Mouse (Mus musculus) T-helper 2 cell (primary cell): ENCODE data around the gene Olfr1151.

Experiments
- in situ Hi-C: fragments of 300-600 bp; cut with MboI, MseI; formaldehyde crosslinking; loops from one replicate; pipeline ENCODE4 v1.15.1; 2025; ENCODE audit warnings: high pct_unique_total_duplicates

Gene Olfr1151

DNA sequence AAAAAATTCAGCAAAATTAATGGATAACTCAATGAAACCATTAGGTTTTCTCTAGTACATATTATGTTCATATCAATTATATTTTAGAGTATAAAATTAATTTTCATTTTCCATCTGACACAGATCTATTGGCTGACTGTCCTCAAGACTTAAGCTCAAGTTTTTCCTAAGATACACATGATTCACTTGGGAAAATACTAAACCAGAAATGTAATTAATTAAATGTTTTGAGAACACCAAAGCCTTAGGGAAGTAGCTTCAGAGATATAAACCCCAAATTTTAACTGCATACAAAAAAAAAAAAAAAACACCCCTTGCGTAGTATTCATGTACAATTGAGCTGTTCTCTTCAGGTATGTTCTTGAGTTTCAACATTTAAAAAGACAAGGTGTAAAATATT, at the start of gene Olfr1151:
Gene Olfr1151, plus strand, starts transcription at position 301 of the 400 bp plus-strand sequence.
- in situ Hi-C loops, result loop anchor here (10.0 kb wide), 1 partner anchor 1331 kb away; no protein-coding TSS in a partner anchor

DNA sequence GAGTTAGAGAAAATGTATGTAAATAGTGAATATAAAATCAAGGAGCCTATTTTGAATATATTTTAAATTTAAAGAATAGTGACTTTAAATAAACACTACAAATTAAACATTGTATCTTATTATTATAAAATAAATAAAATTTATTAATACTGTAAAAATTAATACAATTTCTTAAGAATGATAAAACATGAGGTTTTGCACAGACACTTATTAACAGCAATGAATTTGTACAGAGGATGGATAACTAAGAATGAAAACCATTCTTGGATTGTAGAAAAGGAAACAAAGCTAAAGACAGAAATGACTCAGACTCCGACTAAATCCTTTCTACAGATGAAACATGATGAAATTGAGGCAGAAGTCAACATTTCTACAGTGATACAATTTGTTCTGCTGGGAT, 46.1 kb upstream of the Olfr1151 start, which contains the start of gene Olfr1145:
Gene Olfr1145, plus strand, starts transcription at position 301 of the 400 bp plus-strand sequence.
- in situ Hi-C loops, result no loop called here

DNA sequence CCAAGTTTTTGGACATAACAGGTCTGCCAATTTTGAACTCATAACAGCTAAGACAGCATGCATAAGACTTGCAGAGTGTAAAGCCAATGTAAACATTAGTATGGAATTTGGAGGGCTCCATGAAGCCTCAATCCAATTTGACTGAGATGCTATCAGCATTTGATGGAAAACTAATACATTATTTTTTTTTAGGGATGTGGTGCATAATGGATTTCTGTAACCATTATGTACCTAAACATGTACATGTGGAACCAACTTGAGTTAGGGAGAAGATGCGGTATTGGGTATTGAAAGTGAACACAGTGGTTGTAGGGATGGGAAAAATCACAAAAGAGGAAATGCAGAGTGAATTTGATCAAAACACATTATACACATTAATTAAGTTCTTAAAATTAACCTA, 25.4 kb upstream of the Olfr1151 start, which contains the start of gene Olfr1148:
Gene Olfr1148, plus strand, starts transcription at position 301 of the 400 bp plus-strand sequence.
- in situ Hi-C loops, result no loop called here

DNA sequence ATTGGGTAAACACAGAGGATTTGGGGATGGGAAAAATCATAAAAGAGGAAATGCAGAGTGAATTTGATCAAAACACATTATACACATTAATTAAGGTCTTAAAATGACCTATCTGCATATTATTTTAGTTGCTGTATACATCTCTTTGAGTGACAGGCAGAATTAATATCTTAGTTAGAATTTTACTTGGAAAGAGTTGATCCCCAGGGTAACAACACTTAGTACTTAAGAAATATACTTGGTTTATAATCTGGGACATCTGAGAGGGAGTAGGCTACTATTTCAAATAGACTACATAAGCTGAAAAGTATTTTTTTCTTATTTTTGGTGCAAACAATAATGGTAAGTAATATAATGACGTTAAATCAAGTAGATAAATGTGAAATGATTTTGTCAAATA, 12.0 kb upstream of the Olfr1151 start, which contains the start of gene Olfr1150-ps1:
Gene Olfr1150-ps1, plus strand, starts transcription at position 301 of the 400 bp plus-strand sequence.
- in situ Hi-C loops, result no loop called here

DNA sequence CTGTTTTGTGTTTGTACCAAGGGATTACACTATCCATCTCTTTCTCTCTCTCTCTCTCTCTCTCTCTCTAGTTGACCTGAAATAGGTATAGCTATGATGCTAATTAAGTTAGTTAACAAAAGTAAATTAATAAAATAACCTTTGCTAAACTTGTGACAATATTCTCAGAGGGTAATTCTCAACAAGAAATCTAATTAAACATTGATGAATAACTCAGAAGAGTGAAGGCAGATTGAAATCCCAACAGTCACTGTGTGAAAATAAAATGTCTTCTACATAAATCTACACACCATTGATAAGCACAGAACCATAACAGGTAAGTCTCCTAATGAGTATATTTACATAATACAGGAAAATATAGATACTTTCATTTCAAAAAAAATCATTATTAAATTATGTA, 10.5 kb downstream of the Olfr1151 start, which contains the start of gene Olfr1152:
Gene Olfr1152, plus strand, starts transcription at position 301 of the 400 bp plus-strand sequence.
- in situ Hi-C loops, result no loop called here

DNA sequence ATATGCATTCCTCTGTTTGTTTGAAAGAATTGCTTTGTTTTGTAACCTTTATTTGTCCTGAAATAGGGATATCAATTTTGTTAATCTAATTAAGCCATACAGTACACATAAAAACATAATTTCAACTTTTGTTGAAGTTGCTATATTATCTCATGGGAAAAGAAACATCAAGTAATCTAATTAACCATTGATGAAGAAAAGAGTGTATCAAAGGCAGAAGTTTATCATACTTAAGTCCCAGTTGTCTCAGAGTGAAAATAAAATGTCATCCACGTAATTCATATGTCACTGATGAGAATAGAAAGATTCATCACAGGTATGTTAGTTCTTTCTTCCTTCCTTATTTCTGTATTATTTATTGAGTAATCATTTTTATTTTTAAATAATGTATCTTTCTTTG, 39.0 kb downstream of the Olfr1151 start, which contains the start of gene Olfr1153:
Gene Olfr1153, plus strand, starts transcription at position 301 of the 400 bp plus-strand sequence.
- in situ Hi-C loops, result no loop called here

DNA sequence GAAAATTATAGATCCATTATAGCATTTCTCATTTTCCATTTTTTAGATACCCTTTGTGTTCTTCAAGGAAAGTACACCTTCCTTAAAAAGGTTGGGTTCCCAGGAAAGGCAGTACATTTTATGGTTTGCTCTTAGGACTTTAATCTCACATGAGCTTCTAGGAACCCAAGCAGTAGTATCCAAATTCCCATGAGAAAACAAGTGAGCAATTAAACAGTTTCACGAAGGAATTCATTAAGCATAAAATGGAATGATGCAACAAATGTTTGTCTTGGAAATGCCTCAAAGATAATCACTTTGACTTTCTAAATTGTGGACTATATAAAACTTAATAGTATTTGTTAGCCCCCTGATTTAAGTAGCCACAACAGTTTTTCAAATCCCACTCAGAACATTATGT, 49.4 kb downstream of the Olfr1151 start, which contains the start of gene Olfr1154:
Gene Olfr1154, minus strand, starts transcription at position 101 of the 400 bp plus-strand sequence.
- in situ Hi-C loops, result no loop called here
